Mouse (Mus musculus) gastrocnemius, postnatal 14 days (tissue): ENCODE data around the gene Arid1b. TPM values are rescaled to one million over a fixed set of nuclear protein-coding genes. Genes with fewer than 3 reads are reported as not detected.

ENCODE experiments used
- DNase-seq: peaks from one replicate; pipeline ENCODE4 v3.0.0; 2021; ENCODE audit warnings: mixed read lengths
- intact Hi-C: fragments of 180-260 bp; cut with DNase I; formaldehyde crosslinking; loops from one replicate; pipeline ENCODE4 v1.15.1; 2025; ENCODE audit warnings: low total_unique reads
- total RNA-seq, 2 experiments: library from RNA; stranded (reverse); gene quantifications; 2 replicates each; pipeline ENCODE4 v1.2.3; 2021

Arid1b gene
- total RNA-seq, 2 experiments from 2014 or later: 30.0 to 31.4 TPM

GRCm38 (mm10) chr17:5012091-5012490 lies 18.0 kb downstream of the Arid1b start:
- no peak for DNase-seq
- intact Hi-C loops: loop anchor here (10.0 kb wide), 1 partner anchor 173 kb away; no protein-coding TSS in a partner anchor

- no peak for DNase-seq
- intact Hi-C loops: loop anchor here (10.0 kb wide), 1 partner anchor 172 kb away; no protein-coding TSS in a partner anchor
Measured at GRCm38 (mm10) chr17:5012517-5012916, 18.4 kb downstream of the Arid1b start.

DNA sequence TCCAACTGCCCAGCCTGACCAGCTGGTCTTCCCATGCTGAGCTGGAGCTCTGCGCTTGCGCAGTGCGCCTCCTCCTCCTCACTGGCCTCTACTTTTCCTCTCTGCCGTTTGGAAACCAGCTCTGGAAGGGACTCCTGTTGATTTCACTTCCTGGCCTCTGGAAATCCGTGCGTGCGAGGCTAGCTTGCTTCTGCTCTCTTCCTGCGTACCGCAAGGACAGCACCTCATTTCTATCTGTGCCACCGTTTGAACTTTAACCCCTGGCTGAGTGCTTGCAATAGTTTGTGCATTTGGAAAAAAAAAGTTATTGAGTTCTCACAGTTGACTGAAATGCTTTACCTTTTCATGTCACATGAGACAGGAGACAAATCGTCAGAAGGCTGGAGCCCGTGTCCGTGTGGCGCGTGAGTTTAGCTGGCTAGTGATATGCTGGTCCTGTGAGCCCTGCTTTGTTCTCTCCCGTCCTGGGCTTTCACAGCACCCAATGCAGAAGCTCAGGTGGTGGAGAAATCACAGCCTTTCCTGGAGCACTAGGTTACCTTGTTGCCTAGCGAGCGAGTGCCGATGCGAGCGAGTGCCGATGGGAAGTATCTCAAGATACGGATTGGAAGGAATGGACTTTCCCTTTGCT lies 20.3 kb downstream of the Arid1b start:
- DNase-seq: no peak
- intact Hi-C loops: loop anchor here (10.0 kb wide), 1 partner anchor 170 kb away; no protein-coding TSS in a partner anchor

DNA sequence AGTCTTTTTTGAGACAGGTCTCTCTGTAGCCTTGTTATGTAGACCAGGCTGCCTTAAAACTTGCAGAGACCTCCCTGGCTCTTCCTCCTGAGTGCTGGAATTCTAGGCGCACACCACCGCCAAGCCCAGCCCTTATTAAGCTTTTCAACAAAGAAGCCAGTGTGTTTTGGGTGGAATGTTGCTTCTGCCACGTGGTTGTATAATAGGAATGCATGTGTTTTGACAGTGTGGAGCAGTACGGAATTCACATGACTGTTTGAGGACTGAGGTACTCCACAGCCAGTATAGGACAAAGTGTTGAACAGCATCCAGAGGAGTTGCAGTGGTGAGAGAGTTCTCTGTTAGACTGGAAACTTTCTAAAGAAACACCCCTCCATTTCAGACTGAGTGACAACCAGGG lies 22.3 kb downstream of the Arid1b start:
- intact Hi-C loops: loop anchor here (10.0 kb wide), 1 partner anchor 168 kb away; no protein-coding TSS in a partner anchor
- no peak for DNase-seq

DNA sequence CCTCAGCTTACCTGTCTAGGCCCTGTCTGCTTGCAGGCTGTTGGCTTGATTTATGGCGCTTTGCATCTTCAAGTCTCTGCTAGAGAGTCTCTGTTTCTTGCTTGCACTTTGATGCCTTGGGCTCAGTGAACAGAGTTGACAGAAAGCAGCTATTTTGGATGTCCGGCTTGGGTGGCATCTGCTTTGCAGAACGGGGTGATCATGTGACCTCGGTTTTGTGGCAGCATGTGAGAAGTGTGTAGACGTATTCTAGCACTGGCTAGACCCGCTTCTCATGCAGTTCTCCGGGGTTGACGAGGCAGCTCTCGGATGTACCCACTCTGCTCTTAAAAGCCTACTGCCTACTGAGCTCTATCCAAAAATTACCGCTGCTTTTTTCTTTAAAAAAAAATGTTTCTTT lies 22.9 kb downstream of the Arid1b start:
- intact Hi-C loops: loop anchor here (10.0 kb wide), 1 partner anchor 168 kb away; no protein-coding TSS in a partner anchor
- DNase-seq: no peak

- intact Hi-C loops: no loop called here
- DNase-seq: no peak
Measured at GRCm38 (mm10) chr17:5021303-5022003, 27.3 kb downstream of the Arid1b start.

DNA sequence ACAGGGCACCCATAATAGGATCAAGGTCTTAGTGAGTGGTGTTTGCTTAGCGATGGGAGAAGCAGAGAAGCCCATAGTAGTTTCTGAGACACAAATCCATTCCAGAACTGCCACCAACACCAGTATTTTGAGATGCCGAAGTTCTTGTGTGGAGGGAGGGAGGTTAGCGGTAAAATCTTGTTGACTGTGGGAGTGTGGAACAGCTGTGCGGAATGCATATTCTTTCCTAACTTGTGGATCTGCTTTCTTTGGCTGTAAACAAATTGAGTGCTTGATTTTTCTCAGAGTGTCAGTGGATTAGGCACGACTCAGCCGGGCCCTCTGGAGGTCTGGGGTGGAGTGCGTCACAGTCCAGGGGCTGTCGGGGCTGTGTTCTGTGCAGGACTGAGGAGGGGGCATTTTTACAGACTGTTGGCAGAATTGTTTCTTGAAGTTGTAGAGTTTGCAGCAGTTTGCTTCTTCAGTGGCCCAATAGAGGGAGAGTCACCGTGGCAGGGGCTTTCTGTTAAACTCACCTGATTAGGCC lies 27.9 kb downstream of the Arid1b start:
- DNase-seq: no peak
- intact Hi-C loops: no loop called here

- intact Hi-C loops: no loop called here
- no peak for DNase-seq
Measured at GRCm38 (mm10) chr17:5023745-5024144, 29.6 kb downstream of the Arid1b start.

GRCm38 (mm10) chr17:5025400-5025799 lies 31.3 kb downstream of the Arid1b start:
- intact Hi-C loops: no loop called here

DNA sequence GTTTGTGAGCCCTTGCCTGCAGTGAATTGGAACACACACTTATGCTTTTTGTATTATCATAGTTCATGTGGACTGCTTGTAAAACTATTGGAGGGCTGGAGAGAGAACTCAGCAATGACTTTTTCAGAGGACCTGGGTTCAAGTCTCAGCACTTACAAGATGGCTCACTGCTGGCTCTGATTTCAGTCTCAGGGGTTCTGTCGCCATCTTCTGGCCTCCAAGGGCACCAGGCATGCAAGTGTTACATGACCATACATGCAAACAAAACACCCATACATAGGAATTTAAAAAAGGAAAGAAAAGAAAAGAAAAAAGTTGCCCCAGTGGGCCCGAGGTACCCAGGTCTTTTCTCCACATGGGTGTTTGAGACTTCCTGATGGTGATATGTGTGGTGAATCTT lies 32.4 kb downstream of the Arid1b start:
- intact Hi-C loops: no loop called here
- no peak for DNase-seq

More at GRCm38 (mm10) chr17:5025400-5025799, 31.3 kb downstream of the Arid1b start:
- DNase-seq: no peak

GRCm38 (mm10) chr17:5029148-5029547 lies 35.0 kb downstream of the Arid1b start:
- intact Hi-C loops: no loop called here
- DNase-seq: no peak

- intact Hi-C loops: no loop called here
- no peak for DNase-seq
Measured at GRCm38 (mm10) chr17:5030290-5030689, 36.2 kb downstream of the Arid1b start.

DNA sequence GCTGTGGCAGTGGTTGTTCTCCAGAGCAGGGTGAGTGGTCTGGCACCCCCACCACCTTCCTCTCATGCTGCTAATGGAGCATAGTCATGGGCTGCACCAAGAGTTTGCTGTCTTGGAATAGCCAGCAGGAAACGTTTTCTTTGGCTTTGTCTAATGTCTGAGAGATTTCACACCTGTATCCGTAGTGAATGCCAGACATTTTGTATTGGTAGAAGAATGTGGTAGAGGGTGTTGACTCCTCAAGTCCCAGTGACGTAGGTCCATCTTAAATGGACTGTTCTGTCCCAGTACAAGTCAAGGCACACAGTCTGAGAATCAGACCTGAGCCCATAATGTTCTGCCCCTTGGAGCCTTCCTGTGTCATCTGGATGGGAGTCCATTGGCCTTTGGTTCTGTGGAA lies 39.2 kb downstream of the Arid1b start:
- intact Hi-C loops: no loop called here
- no peak for DNase-seq

DNA sequence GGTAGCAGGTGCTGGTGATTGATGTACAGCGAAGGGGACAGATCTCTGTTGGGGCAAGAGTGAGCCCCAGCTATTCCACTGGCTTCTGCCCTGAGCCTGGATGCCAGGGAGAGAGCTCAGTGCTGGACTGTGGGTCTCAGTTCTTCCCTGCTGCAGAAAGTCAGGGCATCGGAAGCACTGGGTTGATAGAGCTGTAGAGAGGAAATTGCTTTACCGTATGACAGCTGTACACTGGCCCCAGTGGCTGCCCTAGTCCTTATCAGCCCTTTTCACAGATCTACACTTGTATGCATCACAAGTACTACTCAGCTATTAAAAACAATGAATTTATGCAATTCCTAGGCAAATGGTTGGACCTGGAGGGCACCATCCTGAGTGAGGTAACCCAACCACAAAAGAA lies 40.1 kb downstream of the Arid1b start:
- intact Hi-C loops: no loop called here
- no peak for DNase-seq

- DNase-seq: no peak
- intact Hi-C loops: no loop called here
Measured at GRCm38 (mm10) chr17:5036200-5036835, 42.2 kb downstream of the Arid1b start.

DNA sequence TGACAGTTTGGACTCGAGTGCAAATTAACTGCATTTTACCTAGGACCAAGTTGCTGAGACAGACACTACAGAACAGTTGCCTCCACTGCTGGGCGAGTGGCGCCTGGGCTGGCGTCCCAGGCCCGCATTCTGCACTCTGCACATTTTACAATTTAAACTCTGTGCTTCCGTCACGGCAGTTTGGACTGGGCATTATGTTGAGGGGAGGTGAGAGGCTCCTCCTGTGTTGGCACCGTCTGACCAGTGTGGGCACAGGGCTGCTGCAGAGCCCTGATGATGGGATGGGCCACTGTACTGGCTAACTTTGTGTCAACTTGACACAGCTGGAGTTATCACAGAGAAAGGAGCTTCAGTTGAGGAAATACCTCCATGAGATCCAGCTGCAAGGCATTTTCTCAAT lies 43.1 kb downstream of the Arid1b start:
- no peak for DNase-seq

GRCm38 (mm10) chr17:5039826-5040225 lies 45.7 kb downstream of the Arid1b start:
- intact Hi-C loops: no loop called here
- DNase-seq: no peak

More for the DNA sequence above, 43.1 kb downstream of the Arid1b start:
- intact Hi-C loops: no loop called here

DNA sequence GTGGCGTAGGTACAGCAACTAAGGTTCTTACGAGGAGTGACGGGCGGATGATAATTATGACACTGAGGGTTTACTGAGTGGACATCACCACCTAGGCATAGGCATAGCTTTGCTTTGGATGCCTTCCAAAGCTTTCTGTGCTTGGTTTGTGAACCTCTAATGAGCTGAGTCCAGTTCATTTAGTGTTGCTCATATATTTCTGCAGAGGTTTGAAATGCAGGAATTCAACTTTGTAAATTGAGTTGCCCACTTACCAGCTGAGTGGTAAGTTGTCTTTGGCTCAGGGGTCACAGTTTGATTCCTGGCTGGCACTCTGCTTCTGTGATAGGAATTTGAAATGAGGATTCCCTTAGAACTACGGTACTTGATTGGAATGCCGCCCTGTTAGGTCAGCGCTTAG lies 49.7 kb downstream of the Arid1b start:
- intact Hi-C loops: no loop called here
- DNase-seq: no peak

DNA sequence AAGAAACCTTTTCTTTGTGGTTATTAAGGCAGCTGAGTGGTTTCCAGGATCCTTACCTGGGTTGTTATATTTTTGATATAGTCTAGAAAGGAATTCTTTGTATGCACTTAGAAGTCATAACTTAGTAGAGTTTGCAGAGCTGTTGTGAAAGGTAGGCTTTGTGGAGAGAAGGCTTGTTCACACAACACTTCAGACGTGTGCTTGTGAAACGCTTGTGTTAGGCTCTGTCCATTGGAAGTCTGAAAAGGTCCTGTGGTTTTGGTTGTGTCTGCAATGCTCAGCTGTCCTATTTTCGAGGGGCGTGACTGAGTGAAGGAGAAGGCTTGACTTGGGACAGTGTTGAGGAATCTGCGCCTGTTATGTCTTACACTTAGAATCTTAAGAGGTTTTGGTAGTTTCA lies 51.5 kb downstream of the Arid1b start:
- DNase-seq: no peak
- intact Hi-C loops: no loop called here

GRCm38 (mm10) chr17:5047373-5047772 lies 53.2 kb downstream of the Arid1b start:
- DNase-seq: no peak
- intact Hi-C loops: no loop called here
